Mouse (Mus musculus): ENCODE results near the gene Plg. TPM values are rescaled to one million over a fixed set of nuclear protein-coding genes. Genes with fewer than 3 reads are reported as not detected.

Plg gene
- polyA plus RNA-seq, 1 experiment = not detected

GRCm38 (mm10) chr17:12416250-12416895 is 38.0 kb downstream of the Plg start:
- no peak for TF ChIP-seq GATA1 (IDR thresholded peaks at IDR 0.05; ENCODE audit: low read length)

- TF ChIP-seq GATA1 (IDR thresholded peaks at IDR 0.05; ENCODE audit: low read length) = no peak
These were observed 41.2 kb downstream of the Plg start for GRCm38 (mm10) chr17:12419491-12420079.

- TF ChIP-seq GATA1 (IDR thresholded peaks at IDR 0.05; ENCODE audit: low read length) = no peak
These were observed 42.6 kb downstream of the Plg start for GRCm38 (mm10) chr17:12420886-12421574.

GRCm38 (mm10) chr17:12422143-12422542 is 43.7 kb downstream of the Plg start:
- TF ChIP-seq GATA1 (IDR thresholded peaks at IDR 0.05; ENCODE audit: low read length) = no peak

- TF ChIP-seq GATA1 (IDR thresholded peaks at IDR 0.05; ENCODE audit: low read length) = no peak
These were observed 48.7 kb downstream of the Plg start for GRCm38 (mm10) chr17:12427156-12427555.

- TF ChIP-seq GATA1 (IDR thresholded peaks at IDR 0.05; ENCODE audit: low read length) = no peak
These were observed 50.0 kb downstream of the Plg start for GRCm38 (mm10) chr17:12428369-12428768.

- no peak for TF ChIP-seq GATA1 (IDR thresholded peaks at IDR 0.05; ENCODE audit: low read length)
These were observed 53.3 kb downstream of the Plg start for GRCm38 (mm10) chr17:12431707-12432106.

GRCm38 (mm10) chr17:12437771-12438170 is 59.4 kb downstream of the Plg start:
- no peak for TF ChIP-seq GATA1 (IDR thresholded peaks at IDR 0.05; ENCODE audit: low read length)

- TF ChIP-seq GATA1 (IDR thresholded peaks at IDR 0.05; ENCODE audit: low read length) = no peak
These were observed 66.2 kb downstream of the Plg start for GRCm38 (mm10) chr17:12444561-12444960.

GRCm38 (mm10) chr17:12451234-12451633 is 72.8 kb downstream of the Plg start:
- no peak for TF ChIP-seq GATA1 (IDR thresholded peaks at IDR 0.05; ENCODE audit: low read length)

GRCm38 (mm10) chr17:12452862-12453531 is 74.6 kb downstream of the Plg start:
- TF ChIP-seq GATA1 (IDR thresholded peaks at IDR 0.05; ENCODE audit: low read length) = no peak

- TF ChIP-seq GATA1 (IDR thresholded peaks at IDR 0.05; ENCODE audit: low read length) = no peak
These were observed 75.3 kb downstream of the Plg start for GRCm38 (mm10) chr17:12453691-12454090.

GRCm38 (mm10) chr17:12455143-12455790 is 76.9 kb downstream of the Plg start:
- no peak for TF ChIP-seq GATA1 (IDR thresholded peaks at IDR 0.05; ENCODE audit: low read length)

- no peak for TF ChIP-seq GATA1 (IDR thresholded peaks at IDR 0.05; ENCODE audit: low read length)
These were observed 82.8 kb downstream of the Plg start for GRCm38 (mm10) chr17:12461168-12461567.

GRCm38 (mm10) chr17:12466501-12467000 is 88.1 kb downstream of the Plg start:
- TF ChIP-seq GATA1 (IDR thresholded peaks at IDR 0.05; ENCODE audit: low read length) = no peak
